Mouse (Mus musculus) ovary, adult 18-20 months (tissue): ENCODE data around the gene Slc34a3.
"Not testable (repeated sequence)": the region's sequence is repeated elsewhere in the genome, so short reads cannot be mapped to it uniquely, and the experiment has no call there.

Source experiments
- DNase-seq: peaks from one replicate; pipeline ENCODE4 v3.0.0; 2022; ENCODE audit warnings: low spot score, mixed read lengths

Gene Slc34a3

DNA sequence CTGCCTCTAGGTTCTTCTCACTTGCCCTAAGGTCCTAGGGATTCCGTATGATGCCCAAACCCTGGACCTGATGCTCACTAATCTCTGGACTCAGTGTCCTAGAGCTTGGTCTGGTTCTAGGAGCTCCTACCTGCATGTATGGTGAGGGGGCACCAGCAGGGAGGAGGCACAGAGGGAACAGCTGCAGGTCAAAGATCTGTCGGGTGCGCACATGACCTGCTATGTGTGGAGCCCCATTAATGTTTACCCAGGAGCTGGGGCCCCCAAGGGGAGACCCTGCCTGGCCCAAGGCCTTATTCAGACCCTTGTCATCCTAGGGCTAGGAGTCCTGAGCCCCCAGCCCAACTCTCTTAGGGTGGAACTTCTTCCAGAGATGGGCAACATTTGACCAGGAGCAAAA, at the start of gene Slc34a3:
Gene Slc34a3 (minus strand): TSS at position 315 of the 400 bp plus-strand sequence.
- no peak for DNase-seq

DNA sequence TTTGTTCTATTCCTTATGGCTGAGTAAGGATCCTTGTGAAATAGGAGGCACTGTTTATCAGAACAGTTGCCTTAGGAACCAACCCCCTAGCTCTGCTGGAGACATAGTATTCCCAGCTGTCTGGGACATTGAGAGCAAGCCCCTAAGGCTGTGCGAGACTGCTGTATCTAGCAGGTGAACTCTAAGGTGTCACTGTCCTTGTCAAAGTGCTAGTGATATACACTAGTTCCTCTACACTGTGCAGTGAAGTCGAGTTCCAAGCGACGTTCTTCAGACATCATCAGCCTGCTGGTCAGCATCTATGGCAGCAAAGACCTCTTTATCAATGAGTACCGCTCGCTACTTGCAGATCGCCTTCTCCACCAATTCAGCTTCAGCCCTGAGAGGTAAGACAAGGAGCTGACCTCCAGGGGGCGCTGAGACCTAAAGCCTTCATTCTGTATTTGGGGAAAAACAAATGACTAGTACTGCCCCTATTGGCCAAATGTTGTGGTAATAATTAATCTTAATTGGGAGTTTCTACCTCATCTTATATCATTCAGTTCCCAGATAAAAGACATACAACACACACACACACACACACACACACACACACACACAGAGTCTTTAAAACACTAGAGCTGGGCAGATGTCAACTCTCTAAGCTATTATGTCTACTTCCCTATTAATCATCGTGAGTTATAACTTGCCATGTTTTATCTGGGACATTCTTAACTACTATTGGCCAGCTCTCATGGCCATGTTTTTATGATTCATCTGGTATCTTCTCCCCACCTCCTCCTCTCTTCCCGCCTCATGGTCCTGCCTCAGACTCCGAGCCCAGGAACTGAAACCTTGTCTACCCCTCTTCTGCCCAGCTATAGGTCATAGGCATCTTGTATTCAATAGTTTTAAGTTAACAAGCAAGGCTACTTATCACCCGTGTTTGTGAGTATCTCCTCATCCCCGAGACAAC, 45.0 kb upstream of the Slc34a3 start:
- no peak for DNase-seq

- no peak for DNase-seq
Observed at GRCm38 (mm10) chr2:25273010-25273409, 38.8 kb upstream of the Slc34a3 start.

GRCm38 (mm10) chr2:25272515-25272914, 38.4 kb upstream of the Slc34a3 start:
- no peak for DNase-seq

GRCm38 (mm10) chr2:25271827-25272511, 37.8 kb upstream of the Slc34a3 start, which contains the start of the genes Ssna1 and Anapc2:
Gene Ssna1 (minus strand): TSS chr2:25272438.
Gene Anapc2 (plus strand): TSS chr2:25272478.
- DNase-seq, result peak; percentile 92

DNA sequence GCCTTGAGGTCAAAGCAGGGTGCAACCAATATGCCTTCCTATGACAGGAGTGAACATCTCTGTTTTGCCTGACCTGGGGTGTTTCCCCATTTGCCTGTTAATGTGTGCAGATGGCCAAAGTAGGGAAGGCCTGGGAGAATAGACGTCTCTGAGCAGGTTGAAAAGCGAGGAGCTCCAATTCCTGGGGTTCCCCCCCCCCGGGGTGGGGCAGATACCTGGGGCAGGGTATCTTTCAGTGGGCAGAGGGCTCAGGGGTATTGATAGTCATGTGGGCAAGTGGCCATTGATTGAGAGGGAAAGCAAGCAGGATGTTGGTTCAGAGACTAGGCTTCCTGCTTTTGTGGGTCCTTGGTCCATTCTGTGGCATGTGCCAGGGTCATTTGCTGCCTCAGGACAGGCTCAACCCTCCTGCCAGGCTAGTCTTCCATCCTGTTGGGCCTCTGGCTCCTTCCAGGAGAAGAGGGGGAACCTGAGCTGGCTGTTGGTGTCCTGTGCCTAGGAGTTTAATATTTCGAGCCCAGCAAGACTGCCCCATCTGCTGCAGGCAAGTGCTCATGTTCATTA, 33.7 kb upstream of the Slc34a3 start:
- DNase-seq, result no peak

DNA sequence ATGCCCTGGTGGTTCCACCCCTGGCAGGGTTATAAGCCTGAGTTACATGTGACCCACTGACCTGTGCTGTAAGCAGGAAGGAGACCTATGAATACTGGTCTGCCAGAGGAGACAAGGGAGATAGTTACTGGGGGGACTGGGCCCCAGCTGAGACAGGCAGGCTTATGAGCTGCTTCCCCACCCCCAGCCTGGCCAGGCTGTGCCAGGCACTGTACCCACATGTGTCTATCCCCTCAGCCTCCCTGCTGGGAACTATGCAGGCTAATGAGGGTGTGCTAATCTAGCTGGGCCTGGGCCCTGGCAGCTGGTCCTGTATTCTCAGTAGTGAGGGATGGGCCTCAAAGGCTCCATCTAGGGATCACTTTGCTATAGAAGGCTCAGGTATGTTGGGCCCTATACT, 33.1 kb upstream of the Slc34a3 start:
- DNase-seq, result no peak

DNA sequence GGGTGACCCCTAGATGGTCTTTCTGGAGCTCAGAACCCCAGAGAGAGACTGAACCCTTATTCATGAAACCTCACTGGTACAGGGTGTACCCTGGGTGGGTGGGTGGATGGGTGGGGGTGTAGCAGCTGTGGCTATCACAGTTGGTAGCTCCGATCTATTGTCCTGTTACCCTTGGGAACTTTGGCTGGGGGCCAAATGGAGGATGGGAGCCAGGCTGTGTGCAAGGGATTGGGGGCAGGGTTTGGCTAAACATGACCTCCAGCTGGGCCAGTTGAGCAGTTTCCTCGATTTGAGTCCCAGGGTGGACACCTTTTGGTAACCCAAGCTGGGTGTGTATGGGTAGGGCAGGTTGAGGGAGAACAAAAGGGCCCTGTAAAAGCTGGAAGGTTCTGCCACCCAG, 32.6 kb upstream of the Slc34a3 start:
- DNase-seq, result no peak

DNA sequence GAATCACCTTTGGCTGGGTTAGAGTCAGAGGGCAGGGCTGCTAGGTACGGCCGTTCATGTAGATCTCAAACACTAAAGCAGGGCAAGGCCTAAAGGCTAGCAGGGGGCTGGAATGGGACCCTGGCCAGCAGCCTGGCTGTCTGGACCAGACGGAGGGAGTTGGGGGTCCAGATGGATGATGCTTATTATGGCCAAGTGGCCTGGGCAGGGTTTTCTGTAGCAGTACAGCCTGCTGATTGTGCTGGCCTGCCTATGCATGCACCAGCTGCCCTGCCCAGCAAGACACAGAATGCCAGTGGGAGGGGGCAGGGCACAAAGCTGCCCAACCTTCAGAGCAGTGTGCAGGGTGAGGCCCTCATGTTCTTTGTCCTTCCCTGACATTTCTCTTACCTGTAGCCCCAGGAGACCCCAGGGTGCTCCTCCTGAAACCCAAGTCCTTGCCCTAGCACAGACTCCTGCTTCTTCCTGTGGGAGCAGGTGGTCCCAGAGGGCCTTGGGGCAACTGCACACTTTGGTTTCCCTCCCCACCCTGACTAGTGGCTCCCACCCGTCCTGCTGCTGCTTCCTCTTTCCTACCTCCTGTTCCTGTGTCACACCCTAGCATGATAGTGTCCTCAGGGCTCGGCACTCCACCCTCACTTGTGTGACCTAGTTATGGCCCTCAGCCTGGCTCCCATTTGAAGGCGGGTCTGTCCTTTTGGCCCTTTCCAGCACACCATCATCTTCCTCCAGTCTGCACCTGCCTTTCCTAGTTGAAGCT, 31.9 kb upstream of the Slc34a3 start:
- no peak for DNase-seq

GRCm38 (mm10) chr2:25264851-25265250, 30.7 kb upstream of the Slc34a3 start:
- no peak for DNase-seq

DNA sequence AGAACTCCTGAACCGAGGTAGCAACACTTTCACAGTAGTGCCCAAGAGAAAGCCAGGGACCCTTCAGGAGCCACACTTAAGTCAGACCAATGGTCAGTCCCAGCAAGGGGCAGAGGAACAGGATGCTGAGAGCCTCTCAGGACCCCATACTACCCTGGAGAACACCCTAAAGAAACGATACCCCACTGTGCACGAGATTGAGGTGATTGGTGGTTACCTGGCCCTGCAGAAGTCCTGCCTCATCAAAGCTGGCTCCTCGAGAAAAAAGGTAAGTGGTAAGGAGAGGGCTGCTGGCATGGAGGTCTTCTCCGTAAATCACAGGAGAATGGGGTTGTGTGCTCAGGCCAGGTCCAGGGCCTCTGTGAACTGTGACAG, 30.1 kb upstream of the Slc34a3 start:
- DNase-seq, result no peak

DNA sequence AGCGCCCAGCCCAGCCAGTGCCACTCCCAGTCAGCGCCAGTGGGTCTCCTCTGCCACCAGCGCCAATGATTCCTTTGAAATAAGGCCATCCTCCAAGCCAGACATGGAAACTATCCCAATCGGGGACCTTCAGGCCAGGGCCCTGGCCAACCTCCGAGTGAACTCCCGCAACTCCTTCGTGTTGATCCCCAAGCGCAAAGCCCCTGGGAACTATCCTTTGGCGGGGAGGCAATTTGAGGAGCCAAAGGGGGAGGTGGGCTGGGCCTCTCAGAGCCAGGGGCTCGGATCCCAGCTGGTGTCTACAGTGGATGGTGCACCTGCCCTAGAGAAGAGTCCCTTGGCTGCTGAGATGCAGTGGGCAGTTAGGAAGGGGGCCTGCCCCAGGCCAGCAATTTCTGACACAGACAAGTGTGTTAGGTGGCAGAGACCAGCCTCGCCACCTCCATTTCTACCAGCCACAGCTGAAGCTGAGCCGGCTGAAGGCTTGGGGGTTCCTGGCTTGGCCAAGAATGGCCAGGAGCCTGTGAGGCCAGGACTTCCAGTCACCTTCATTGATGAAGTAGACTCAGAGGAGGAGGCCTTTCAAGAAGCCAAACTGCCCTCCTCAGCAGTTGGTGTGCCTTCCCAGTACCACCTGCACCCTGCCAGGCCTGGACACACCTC, 29.6 kb upstream of the Slc34a3 start:
- no peak for DNase-seq

- no peak for DNase-seq
Observed at GRCm38 (mm10) chr2:25262795-25263622, 28.8 kb upstream of the Slc34a3 start.

- DNase-seq, result peak; percentile 95
Observed at GRCm38 (mm10) chr2:25262291-25262767, 28.2 kb upstream of the Slc34a3 start, which contains the start of gene Tprn. Gene Tprn (plus strand): TSS chr2:25262618.

DNA sequence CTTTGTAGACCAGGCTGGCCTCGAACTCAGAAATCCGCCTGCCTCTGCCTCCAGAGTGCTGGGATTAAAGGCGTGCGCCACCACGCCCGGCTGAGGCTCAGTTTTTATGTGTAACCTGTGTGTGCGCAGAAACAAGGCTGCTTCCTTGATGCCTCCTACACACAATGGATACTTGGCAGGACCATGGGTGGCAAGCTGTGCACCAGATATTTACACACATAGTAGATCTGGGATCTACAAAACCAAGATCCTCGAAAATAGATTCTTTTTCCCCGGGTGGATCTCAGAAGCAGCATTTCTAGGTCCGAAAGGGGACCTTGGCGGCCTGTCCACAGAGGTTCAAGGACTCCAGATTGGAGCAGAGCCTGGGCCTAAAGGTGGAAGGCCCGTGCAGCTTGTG, 27.7 kb upstream of the Slc34a3 start:
- DNase-seq, result no peak

- DNase-seq, result no peak
Observed at GRCm38 (mm10) chr2:25258887-25259286, 24.7 kb upstream of the Slc34a3 start.

DNA sequence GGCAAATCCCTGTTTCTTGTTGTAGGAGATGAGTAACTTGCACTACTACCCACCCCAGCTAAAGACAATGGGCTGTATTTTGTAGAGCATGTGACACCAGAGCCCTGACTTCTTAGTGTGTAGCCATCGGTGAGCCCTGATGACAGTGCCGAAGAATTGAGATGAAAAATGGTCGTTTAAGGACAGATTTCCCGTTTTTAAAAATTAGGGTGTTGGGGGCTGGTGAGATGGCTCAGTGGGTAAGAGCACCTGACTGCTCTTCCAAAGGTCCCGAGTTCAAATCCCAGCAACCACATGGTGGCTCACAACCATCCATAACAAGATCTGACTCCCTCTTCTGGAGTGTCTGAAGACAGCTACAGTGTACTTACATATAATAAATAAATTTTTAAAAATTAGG, 23.1 kb upstream of the Slc34a3 start:
- DNase-seq, result not testable (repeated sequence)

- not testable (repeated sequence) for DNase-seq
Observed at GRCm38 (mm10) chr2:25256443-25257109, 22.4 kb upstream of the Slc34a3 start.

DNA sequence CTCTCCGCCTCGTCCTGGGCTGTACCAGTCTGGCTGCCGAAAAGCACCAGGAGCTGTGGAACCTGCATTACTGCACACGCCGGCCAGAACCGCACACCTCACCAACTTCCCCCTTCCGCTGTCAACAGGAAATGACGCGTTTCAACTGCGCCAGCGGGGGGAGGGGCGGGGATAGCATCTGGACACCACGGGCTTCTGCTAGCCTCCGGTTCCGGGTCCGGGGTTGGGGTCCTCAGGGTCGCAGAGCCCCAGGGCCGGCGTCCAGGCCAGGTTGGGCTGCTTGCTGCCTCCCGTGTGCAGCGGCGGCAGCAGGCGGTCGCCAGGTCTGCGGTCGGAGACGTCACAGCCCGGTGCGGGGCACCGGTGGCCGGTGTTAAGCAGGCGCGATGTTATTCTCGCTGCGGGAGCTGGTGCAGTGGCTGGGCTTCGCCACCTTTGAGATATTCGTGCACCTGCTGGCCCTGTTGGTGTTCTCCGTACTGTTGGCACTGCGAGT, 21.2 kb upstream of the Slc34a3 start, which contains the start of gene Tmem203:
Gene Tmem203 (plus strand): TSS at position 156 of the 496 bp plus-strand sequence.
- peak; percentile 68 for DNase-seq
